Mouse (Mus musculus) C3H10T1/2 (cell line): ENCODE results near the gene Usp6nl. TPM values are rescaled to one million over a fixed set of nuclear protein-coding genes. Genes with fewer than 3 reads are reported as not detected.

Experiments
- polyA plus RNA-seq, 2 experiments: library from polyadenylated mRNA; unstranded; fragments of >200 nt; fragmentation: generic; extraction: Trizol; gene quantifications; one replicate each; pipeline ENCODE4 v1.2.1; 2012; ENCODE audit warnings: missing spikeins in 2 of 2

The Usp6nl gene
- polyA plus RNA-seq = 1 to 10 TPM in 1 of 2 experiments, under 1 TPM in 1; 0.44 to 2.4 TPM

DNA sequence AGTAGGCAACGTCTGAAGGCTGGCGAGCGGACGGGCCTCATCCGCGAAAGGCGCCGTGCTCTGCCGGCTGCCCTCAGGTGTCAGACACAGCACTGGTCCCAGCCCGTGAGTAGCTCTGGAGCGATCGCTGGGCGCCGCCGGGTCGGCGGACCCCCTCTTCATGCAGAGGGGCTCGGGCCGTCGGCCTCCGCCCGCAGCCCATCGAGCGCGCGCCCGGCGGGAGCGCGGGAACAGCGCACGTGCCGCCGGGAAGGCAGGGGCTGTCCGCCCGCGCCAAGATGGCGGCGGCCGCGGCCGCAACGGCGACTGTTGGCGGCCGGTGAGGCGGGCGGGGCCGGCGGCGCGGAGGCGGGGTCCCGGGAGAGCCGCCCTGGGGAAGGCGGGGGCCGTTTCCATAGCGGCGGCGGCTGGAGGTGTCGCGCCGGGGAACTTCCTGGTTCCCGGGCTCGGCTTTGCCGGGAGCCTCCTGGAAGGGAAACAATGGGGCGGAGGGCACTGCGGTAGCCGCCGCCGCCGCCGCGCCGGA is at the start of gene Usp6nl:
Gene Usp6nl, plus strand, starts transcription at position 292 of the 526 bp plus-strand sequence.

Other genes starting within 250 kb of the Usp6nl start
- gene Proser2, start 192.5 kb upstream of the Usp6nl start, polyA plus RNA-seq = 1 to 10 TPM in 1 of 2 experiments, under 1 TPM in 1; 0.45 to 1.4 TPM
- 10 to 100 TPM in 1 of 2 experiments, 1 to 10 TPM in 1; 4.5 to 15.2 TPM for gene Echdc3, start 109.6 kb upstream of the Usp6nl start, polyA plus RNA-seq